Mouse (Mus musculus) intestine, postnatal 0 days (tissue): ENCODE measurements around the gene Col26a1. TPM values are rescaled to one million over a fixed set of nuclear protein-coding genes. Genes with fewer than 3 reads are reported as not detected.

Experiments used
- ATAC-seq: fragments of 200-750 bp; cut with Nextera tagmentation; 2 replicates; pipeline ENCODE4 v1.8.0; 2017; ENCODE audit warnings: mild to moderate bottlenecking, moderate TSS enrichment, moderate library complexity
- H3K27ac ChIP-seq: fragments of 300-500 bp; sonication (generic); 2 replicates; pipeline ENCODE4 v1.5.1; 2014; ENCODE audit warnings: mild to moderate bottlenecking, low read depth, low read length, moderate library complexity
- H3K27me3 ChIP-seq: fragments of 300-500 bp; sonication (generic); replicated peaks from 2 replicates; pipeline ENCODE4 v1.6.1; 2014; ENCODE audit warnings: low read length, mixed read lengths; ENCODE audit not compliant: control insufficient read depth, insufficient read depth
- H3K36me3 ChIP-seq: fragments of 300-500 bp; sonication (generic); 2 replicates; pipeline ENCODE4 v1.6.1; 2014; ENCODE audit warnings: mild to moderate bottlenecking, moderate library complexity; ENCODE audit not compliant: control insufficient read depth, insufficient read depth
- H3K4me1 ChIP-seq: fragments of 300-500 bp; sonication (generic); replicated peaks from 2 replicates; pipeline ENCODE4 v1.6.1; 2014; ENCODE audit warnings: antibody characterized with exemption, low read length, mixed read lengths; ENCODE audit not compliant: control insufficient read depth, insufficient read depth
- H3K4me2 ChIP-seq: fragments of 300-500 bp; sonication (generic); replicated peaks from 2 replicates; pipeline ENCODE4 v1.6.1; 2014; ENCODE audit warnings: low read depth, mild to moderate bottlenecking, moderate library complexity
- H3K4me3 ChIP-seq: fragments of 300-500 bp; sonication (generic); 2 replicates; pipeline ENCODE4 v1.5.1; 2014; ENCODE audit warnings: low read depth, low read length
- H3K9ac ChIP-seq: fragments of 300-500 bp; sonication (generic); 2 replicates; pipeline ENCODE4 v1.6.1; 2014; ENCODE audit warnings: mild to moderate bottlenecking, low read depth, low read length
- H3K9me3 ChIP-seq: fragments of 300-500 bp; sonication (generic); 2 replicates; pipeline ENCODE4 v1.6.1; 2016; ENCODE audit warnings: mixed run types; ENCODE audit not compliant: control insufficient read depth
- CTCF ChIP-seq: sonication (generic); IDR thresholded peaks from 2 replicates; pipeline ENCODE4 v1.5.1; 2016; ENCODE audit warnings: low read depth, mild to moderate bottlenecking, control low read depth, antibody characterized with exemption, moderate library complexity
- WGBS: fragments of 180-500 bp; shearing (Covaris S2); extraction: QIAGEN DNeasy Blood & Tissue Kit; methylation state at CpG from one replicate; pipeline ENCODE4 v1.1.7; 2014; 5-methylcytosine and 5-hydroxymethylcytosine counted together
- polyA plus RNA-seq: library from polyadenylated mRNA; unstranded; fragments of >200 nt; fragmentation: Nextera tagmentation; extraction: Ambion mirVana; gene quantifications from 2 replicates; pipeline ENCODE4 v1.2.1, GENCODE M21; 2015

Col26a1 gene
- polyA plus RNA-seq, 1 experiment from 2014 or later: 2.7 TPM

GRCm38 (mm10) chr5:136780465-136780864 is 102.5 kb downstream of the Col26a1 start:
- Histone ChIP-seq H3K36me3 (no peaks in the 10 kb centered on the region), H3K27me3 (no peaks in the 10 kb centered on the region), H3K9me3 (no peaks in the 10 kb centered on the region), H3K9ac (no peak overlapping the region), H3K4me3 (no peak overlapping the region), H3K4me1 (no peaks in the 10 kb centered on the region), H3K4me2 (no peak overlapping the region), H3K27ac (no peak overlapping the region)
- 45% methylated on average over 10 of the region's 10 CpGs for WGBS
- TF ChIP-seq CTCF: peak; percentile 78
- ATAC-seq: no peak

DNA sequence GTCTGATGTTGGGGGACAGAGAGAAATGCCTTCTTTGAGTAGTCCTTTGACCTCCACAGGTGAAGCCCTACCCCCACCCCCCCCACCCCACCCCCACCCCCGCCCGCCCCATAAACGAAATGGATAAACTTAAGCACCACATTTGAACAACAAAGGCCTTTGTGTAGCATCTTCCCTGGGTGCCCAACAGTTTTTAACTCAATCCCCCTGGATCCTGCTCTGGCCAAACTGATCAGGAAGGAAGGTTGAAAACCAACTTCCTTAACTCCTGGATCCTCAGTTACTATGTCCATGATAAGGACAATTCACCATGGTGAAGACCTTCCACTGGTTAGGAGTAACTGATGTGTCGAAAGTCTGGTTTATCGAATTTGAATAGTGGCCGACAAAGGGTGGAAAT is 103.1 kb downstream of the Col26a1 start:
- Histone ChIP-seq H3K27me3 (no peaks in the 10 kb centered on the region), H3K9ac (no peak overlapping the region), H3K4me3 (no peak overlapping the region), H3K36me3 (no peaks in the 10 kb centered on the region), H3K4me1 (no peaks in the 10 kb centered on the region), H3K27ac (no peak overlapping the region), H3K4me2 (no peak overlapping the region), H3K9me3 (no peaks in the 10 kb centered on the region)
- WGBS: 85% methylated on average over 6 of the region's 6 CpGs
- ATAC-seq: no peak
- no peak for TF ChIP-seq CTCF

- ATAC-seq: no peak
- H3K36me3 ChIP-seq: no peaks in the 10 kb centered on the region
- H3K9ac ChIP-seq: no peak overlapping the region
- 71% methylated on average over 3 of the region's 3 CpGs for WGBS
- no peak for TF ChIP-seq CTCF
- H3K9me3 ChIP-seq: no peaks in the 10 kb centered on the region
- no peaks in the 10 kb centered on the region for H3K4me1 ChIP-seq
- no peaks in the 10 kb centered on the region for H3K27me3 ChIP-seq
- H3K4me2 ChIP-seq: no peak overlapping the region
- H3K4me3 ChIP-seq: no peak overlapping the region
- H3K27ac ChIP-seq: no peak overlapping the region
These were observed 107.5 kb downstream of the Col26a1 start for GRCm38 (mm10) chr5:136775548-136775947.

GRCm38 (mm10) chr5:136773044-136774039 is 109.7 kb downstream of the Col26a1 start:
- no peak overlapping the region for H3K9ac ChIP-seq
- H3K36me3 ChIP-seq: no peaks in the 10 kb centered on the region
- WGBS: 63% methylated on average over 22 of the region's 22 CpGs
- no peak overlapping the region for H3K27ac ChIP-seq
- no peaks in the 10 kb centered on the region for H3K27me3 ChIP-seq
- H3K4me2 ChIP-seq: no peak overlapping the region
- no peak for ATAC-seq
- H3K4me1 ChIP-seq: no peaks in the 10 kb centered on the region
- no peak overlapping the region for H3K4me3 ChIP-seq
- TF ChIP-seq CTCF: peak; percentile 41
- H3K9me3 ChIP-seq: no peaks in the 10 kb centered on the region

- no peaks in the 10 kb centered on the region for H3K9me3 ChIP-seq
- no peak for TF ChIP-seq CTCF
- H3K9ac ChIP-seq: no peak overlapping the region
- H3K27ac ChIP-seq: no peak overlapping the region
- no peak overlapping the region for H3K4me2 ChIP-seq
- 75% methylated on average over 10 of the region's 10 CpGs for WGBS
- no peaks in the 10 kb centered on the region for H3K36me3 ChIP-seq
- no peaks in the 10 kb centered on the region for H3K27me3 ChIP-seq
- no peak for ATAC-seq
- no peaks in the 10 kb centered on the region for H3K4me1 ChIP-seq
- no peak overlapping the region for H3K4me3 ChIP-seq
These were observed 111.9 kb downstream of the Col26a1 start for GRCm38 (mm10) chr5:136771132-136771531.

- ATAC-seq: no peak
- H3K27me3 ChIP-seq: no peaks in the 10 kb centered on the region
- no peaks in the 10 kb centered on the region for H3K4me1 ChIP-seq
- H3K9ac ChIP-seq: no peak overlapping the region
- H3K36me3 ChIP-seq: no peaks in the 10 kb centered on the region
- no peak overlapping the region for H3K27ac ChIP-seq
- no peak overlapping the region for H3K4me3 ChIP-seq
- WGBS: 72% methylated on average over 9 of the region's 9 CpGs
- TF ChIP-seq CTCF: no peak
- no peaks in the 10 kb centered on the region for H3K9me3 ChIP-seq
- no peak overlapping the region for H3K4me2 ChIP-seq
These were observed 115.7 kb downstream of the Col26a1 start for GRCm38 (mm10) chr5:136767304-136767703.
